Mouse (Mus musculus): ENCODE results near the gene Flvcr2. TPM values are rescaled to one million over a fixed set of nuclear protein-coding genes. Genes with fewer than 3 reads are reported as not detected.

The Flvcr2 gene
- polyA plus RNA-seq, 1 experiment from 2014 or later = 5.6 TPM

DNA sequence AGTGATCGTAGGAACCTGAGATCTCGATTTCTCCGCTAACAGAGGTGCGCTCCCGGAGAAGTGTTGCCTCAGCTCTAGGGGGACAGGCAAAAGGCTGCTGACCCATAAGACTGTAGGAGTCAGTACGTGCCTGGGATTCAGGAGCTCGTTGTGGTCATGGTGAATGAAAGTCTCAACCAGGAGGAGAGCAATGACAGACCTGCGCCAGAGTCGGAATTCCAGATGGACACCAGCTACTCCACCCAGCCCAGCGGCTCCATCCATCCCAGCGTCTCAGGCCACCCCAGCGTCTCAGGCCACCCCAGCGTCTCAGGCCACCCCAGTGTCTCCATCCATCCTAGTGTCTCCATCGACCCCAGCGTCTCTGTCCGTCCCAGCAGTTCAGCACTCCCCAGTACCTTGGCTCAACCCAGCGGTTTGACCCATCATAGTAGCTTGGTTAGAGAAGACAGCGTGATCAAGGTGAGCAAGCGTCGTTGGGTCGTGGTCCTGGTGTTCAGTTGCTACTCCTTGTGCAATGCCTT lies 419 bp downstream of the Flvcr2 start:
- peaks cover 16% of the 10 kb centered on the region for H3K4me1 ChIP-seq
- H3K4me3 ChIP-seq (replicated peaks) = peak overlapping the region; percentile 42
- H3K27ac ChIP-seq (replicated peaks) = no peak overlapping the region
- 23% methylated on average over 18 of the region's 21 CpGs for WGBS
- peaks cover 25% of the 10 kb centered on the region for H3K27me3 ChIP-seq (replicated peaks)
- ATAC-seq (ENCODE audit: low FRiP score) = peak; percentile 45; the same call in 1 of the 2 replicates
- no peaks in the 10 kb centered on the region for H3K36me3 ChIP-seq
- no peaks in the 10 kb centered on the region for H3K9me3 ChIP-seq (replicated peaks)
- peak overlapping the region; percentile 40; the same call in 1 of the 2 replicates for H3K9ac ChIP-seq (replicated peaks)
- peak overlapping the region; percentile 90 for H3K4me2 ChIP-seq

DNA sequence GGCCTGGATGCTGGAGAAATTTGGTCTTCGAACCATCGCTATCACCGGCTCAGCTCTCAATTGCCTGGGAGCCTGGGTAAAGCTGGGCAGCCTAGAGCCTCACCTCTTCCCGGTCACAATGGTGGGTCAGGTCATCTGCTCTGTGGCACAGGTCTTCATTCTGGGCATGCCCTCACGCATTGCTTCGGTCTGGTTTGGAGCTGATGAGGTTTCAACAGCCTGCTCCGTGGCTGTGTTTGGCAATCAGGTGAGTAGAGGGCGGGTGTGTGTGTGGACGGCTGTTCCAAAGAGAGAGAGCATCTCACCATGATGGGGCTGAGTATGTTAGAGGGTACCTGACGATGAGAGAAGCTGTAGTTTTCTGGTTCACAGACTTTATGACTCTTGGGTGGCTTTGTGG lies 1.0 kb downstream of the Flvcr2 start:
- peaks cover 16% of the 10 kb centered on the region for H3K4me1 ChIP-seq
- H3K36me3 ChIP-seq = no peaks in the 10 kb centered on the region
- H3K4me3 ChIP-seq (replicated peaks) = peak overlapping the region; percentile 42; the same call in 1 of the 2 replicates
- no peaks in the 10 kb centered on the region for H3K9me3 ChIP-seq (replicated peaks)
- no peak overlapping the region for H3K27ac ChIP-seq (replicated peaks)
- no peak overlapping the region for H3K9ac ChIP-seq (replicated peaks)
- peak overlapping the region; percentile 90; the same call in 1 of the 2 replicates for H3K4me2 ChIP-seq
- WGBS = 88% methylated on average over 10 of the region's 10 CpGs
- no peak for ATAC-seq (ENCODE audit: low FRiP score)
- peaks cover 25% of the 10 kb centered on the region for H3K27me3 ChIP-seq (replicated peaks)

DNA sequence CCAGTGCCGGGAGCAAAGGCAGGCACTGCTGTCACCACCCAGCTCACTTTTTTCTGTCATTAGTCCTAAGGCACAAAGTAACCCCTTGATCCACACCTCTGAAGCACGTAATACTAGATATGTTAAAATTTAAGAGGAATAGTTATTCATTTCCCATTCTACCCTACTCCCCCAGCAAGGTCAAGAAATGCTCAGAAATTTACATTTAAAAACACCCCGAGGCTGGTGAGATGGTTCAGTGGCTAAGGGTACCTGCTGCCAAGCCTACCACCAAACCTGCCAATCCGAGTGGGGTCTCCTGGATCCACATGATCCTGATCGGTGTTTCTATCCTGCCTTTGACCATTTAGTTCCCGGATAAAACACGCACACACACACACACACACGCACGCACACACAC lies 3.5 kb downstream of the Flvcr2 start:
- peaks cover 16% of the 10 kb centered on the region for H3K4me1 ChIP-seq
- no peak overlapping the region for H3K9ac ChIP-seq (replicated peaks)
- H3K27ac ChIP-seq (replicated peaks) = no peak overlapping the region
- no peaks in the 10 kb centered on the region for H3K36me3 ChIP-seq
- no peak for ATAC-seq (ENCODE audit: low FRiP score)
- no peak overlapping the region for H3K4me2 ChIP-seq
- no peak overlapping the region for H3K4me3 ChIP-seq (replicated peaks)
- peaks cover 19% of the 10 kb centered on the region for H3K27me3 ChIP-seq (replicated peaks)
- WGBS = 95% methylated on average over 9 of the region's 9 CpGs
- H3K9me3 ChIP-seq (replicated peaks) = no peaks in the 10 kb centered on the region

- ATAC-seq (ENCODE audit: low FRiP score) = no peak
- H3K27me3 ChIP-seq (replicated peaks) = peaks cover 7% of the 10 kb centered on the region
- H3K4me2 ChIP-seq = no peak overlapping the region
- no peak overlapping the region for H3K4me3 ChIP-seq (replicated peaks)
- no peaks in the 10 kb centered on the region for H3K9me3 ChIP-seq (replicated peaks)
- H3K36me3 ChIP-seq = no peaks in the 10 kb centered on the region
- no peak overlapping the region for H3K27ac ChIP-seq (replicated peaks)
- no peak overlapping the region for H3K9ac ChIP-seq (replicated peaks)
- WGBS = 89% methylated on average over 6 of the region's 6 CpGs
- H3K4me1 ChIP-seq = no peaks in the 10 kb centered on the region
Observed at GRCm38 (mm10) chr12:85752116-85752515, 5.8 kb downstream of the Flvcr2 start.

- no peak overlapping the region for H3K4me2 ChIP-seq
- H3K4me3 ChIP-seq (replicated peaks) = no peak overlapping the region
- H3K4me1 ChIP-seq = no peaks in the 10 kb centered on the region
- H3K36me3 ChIP-seq = no peaks in the 10 kb centered on the region
- ATAC-seq (ENCODE audit: low FRiP score) = no peak
- H3K27me3 ChIP-seq (replicated peaks) = no peaks in the 10 kb centered on the region
- H3K9ac ChIP-seq (replicated peaks) = no peak overlapping the region
- H3K27ac ChIP-seq (replicated peaks) = no peak overlapping the region
- 43% methylated on average over 2 of the region's 2 CpGs for WGBS
- H3K9me3 ChIP-seq (replicated peaks) = no peaks in the 10 kb centered on the region
Observed at GRCm38 (mm10) chr12:85753223-85753622, 6.9 kb downstream of the Flvcr2 start.

DNA sequence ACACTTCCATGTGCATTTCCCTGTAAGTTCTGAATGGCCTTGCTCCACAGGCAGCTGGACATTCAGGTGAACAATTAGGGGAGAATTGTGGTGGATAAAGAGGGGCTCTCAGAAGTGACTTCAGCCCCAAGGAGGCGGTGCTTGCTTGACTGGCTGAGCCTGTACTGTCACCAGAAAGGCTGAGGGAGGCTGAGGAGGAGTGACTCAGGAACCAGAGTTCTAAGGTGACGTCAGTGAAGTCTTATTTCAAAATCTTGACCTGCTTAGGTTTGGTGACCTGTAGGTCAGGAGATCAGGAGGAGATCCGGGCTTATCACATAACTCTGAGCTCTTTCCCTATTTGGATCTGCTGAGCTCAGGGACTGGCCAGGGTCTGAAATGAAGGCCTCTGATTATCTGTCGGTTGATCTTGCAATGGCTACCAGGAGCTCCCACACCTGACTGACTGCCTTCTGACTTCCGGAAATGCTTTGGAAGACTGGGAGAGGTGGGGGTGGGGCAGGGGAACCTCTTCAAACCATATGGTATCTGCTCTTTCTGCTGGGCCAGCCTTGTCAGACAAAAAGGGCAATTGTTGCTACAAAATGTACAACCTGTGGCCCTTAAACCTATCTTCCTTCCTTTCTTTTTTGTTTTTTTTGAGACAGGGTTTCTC lies 8.4 kb downstream of the Flvcr2 start:
- Histone ChIP-seq H3K4me1 (no peaks in the 10 kb centered on the region), H3K4me3 (replicated peaks) (no peak overlapping the region), H3K27me3 (replicated peaks) (no peaks in the 10 kb centered on the region), H3K4me2 (no peak overlapping the region), H3K9me3 (replicated peaks) (no peaks in the 10 kb centered on the region), H3K9ac (replicated peaks) (no peak overlapping the region), H3K36me3 (no peaks in the 10 kb centered on the region), H3K27ac (replicated peaks) (no peak overlapping the region)
- ATAC-seq (ENCODE audit: low FRiP score) = no peak
- 69% methylated on average over 5 of the region's 5 CpGs for WGBS

- 77% methylated on average over 3 of the region's 3 CpGs for WGBS
- Histone ChIP-seq H3K4me3 (replicated peaks) (no peak overlapping the region), H3K27me3 (replicated peaks) (no peaks in the 10 kb centered on the region), H3K9ac (replicated peaks) (no peak overlapping the region), H3K4me2 (no peak overlapping the region), H3K9me3 (replicated peaks) (no peaks in the 10 kb centered on the region), H3K4me1 (no peaks in the 10 kb centered on the region), H3K27ac (replicated peaks) (no peak overlapping the region), H3K36me3 (no peaks in the 10 kb centered on the region)
- no peak for ATAC-seq (ENCODE audit: low FRiP score)
Observed at GRCm38 (mm10) chr12:85756455-85756854, 10.1 kb downstream of the Flvcr2 start.

- H3K36me3 ChIP-seq = no peaks in the 10 kb centered on the region
- no peaks in the 10 kb centered on the region for H3K9me3 ChIP-seq (replicated peaks)
- H3K4me3 ChIP-seq (replicated peaks) = no peak overlapping the region
- H3K27me3 ChIP-seq (replicated peaks) = no peaks in the 10 kb centered on the region
- H3K4me1 ChIP-seq = no peaks in the 10 kb centered on the region
- 70% methylated on average over 3 of the region's 3 CpGs for WGBS
- H3K9ac ChIP-seq (replicated peaks) = no peak overlapping the region
- no peak overlapping the region for H3K27ac ChIP-seq (replicated peaks)
- no peak overlapping the region for H3K4me2 ChIP-seq
- ATAC-seq (ENCODE audit: low FRiP score) = no peak
Observed at GRCm38 (mm10) chr12:85757074-85757473, 10.7 kb downstream of the Flvcr2 start.

DNA sequence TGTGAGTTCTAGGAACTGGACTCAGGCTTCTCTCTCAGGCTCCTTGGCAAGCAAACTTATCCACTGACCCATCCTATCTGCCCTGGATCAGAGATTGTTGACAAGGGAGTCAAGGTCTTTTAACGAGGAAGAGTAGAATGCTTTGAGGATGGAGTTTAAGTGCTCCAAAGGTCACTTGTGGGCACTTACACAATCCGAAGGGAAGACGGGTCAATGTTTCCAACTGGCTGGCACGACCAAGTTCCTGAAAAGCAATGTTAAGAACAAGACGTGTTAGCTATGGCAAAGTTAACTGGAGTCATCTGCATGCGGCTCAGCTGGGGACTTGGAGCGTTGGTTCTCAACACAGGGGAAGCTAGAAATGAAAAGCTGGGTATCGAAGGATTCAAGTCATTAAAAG lies 12.4 kb downstream of the Flvcr2 start:
- no peak for ATAC-seq (ENCODE audit: low FRiP score)
- no peak overlapping the region for H3K9ac ChIP-seq (replicated peaks)
- no peak overlapping the region for H3K4me3 ChIP-seq (replicated peaks)
- H3K4me2 ChIP-seq = no peak overlapping the region
- no peak overlapping the region for H3K27ac ChIP-seq (replicated peaks)
- 87% methylated on average over 8 of the region's 8 CpGs for WGBS
- H3K36me3 ChIP-seq = no peaks in the 10 kb centered on the region
- no peaks in the 10 kb centered on the region for H3K9me3 ChIP-seq (replicated peaks)
- no peaks in the 10 kb centered on the region for H3K4me1 ChIP-seq
- H3K27me3 ChIP-seq (replicated peaks) = no peaks in the 10 kb centered on the region

DNA sequence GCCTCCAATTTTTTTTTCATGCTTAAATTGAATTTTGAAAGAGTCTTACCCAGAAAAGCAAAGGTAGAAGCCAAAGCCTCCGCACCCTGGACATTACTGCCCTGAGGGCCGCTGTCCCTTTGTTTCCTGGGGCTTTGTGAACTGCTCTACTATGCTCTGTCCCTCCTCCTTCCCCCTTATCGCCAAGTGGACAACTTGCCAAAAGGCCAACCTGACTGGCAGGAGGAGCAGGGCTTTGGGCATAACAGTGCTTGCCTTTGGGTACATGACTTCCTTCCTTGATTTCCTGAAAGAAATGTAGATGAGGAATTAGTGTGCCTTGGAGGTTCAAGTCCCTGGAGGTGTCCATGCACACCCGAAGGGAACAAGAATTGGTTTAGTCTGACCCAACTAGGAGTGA lies 15.1 kb downstream of the Flvcr2 start:
- no peaks in the 10 kb centered on the region for H3K9me3 ChIP-seq (replicated peaks)
- no peaks in the 10 kb centered on the region for H3K27me3 ChIP-seq (replicated peaks)
- H3K4me3 ChIP-seq (replicated peaks) = no peak overlapping the region
- no peak overlapping the region for H3K27ac ChIP-seq (replicated peaks)
- no peak overlapping the region for H3K4me2 ChIP-seq
- no peaks in the 10 kb centered on the region for H3K36me3 ChIP-seq
- ATAC-seq (ENCODE audit: low FRiP score) = no peak
- no peak overlapping the region for H3K9ac ChIP-seq (replicated peaks)
- H3K4me1 ChIP-seq = no peaks in the 10 kb centered on the region
- WGBS = 83% methylated on average over 4 of the region's 4 CpGs

GRCm38 (mm10) chr12:85764686-85765085 lies 18.3 kb downstream of the Flvcr2 start:
- no peak overlapping the region for H3K27ac ChIP-seq (replicated peaks)
- no peak overlapping the region for H3K9ac ChIP-seq (replicated peaks)
- ATAC-seq (ENCODE audit: low FRiP score) = no peak
- H3K27me3 ChIP-seq (replicated peaks) = no peaks in the 10 kb centered on the region
- no peaks in the 10 kb centered on the region for H3K36me3 ChIP-seq
- H3K4me3 ChIP-seq (replicated peaks) = no peak overlapping the region
- H3K4me1 ChIP-seq = no peaks in the 10 kb centered on the region
- WGBS = 69% methylated on average over 1 of the region's 1 CpGs
- H3K9me3 ChIP-seq (replicated peaks) = no peaks in the 10 kb centered on the region
- no peak overlapping the region for H3K4me2 ChIP-seq

DNA sequence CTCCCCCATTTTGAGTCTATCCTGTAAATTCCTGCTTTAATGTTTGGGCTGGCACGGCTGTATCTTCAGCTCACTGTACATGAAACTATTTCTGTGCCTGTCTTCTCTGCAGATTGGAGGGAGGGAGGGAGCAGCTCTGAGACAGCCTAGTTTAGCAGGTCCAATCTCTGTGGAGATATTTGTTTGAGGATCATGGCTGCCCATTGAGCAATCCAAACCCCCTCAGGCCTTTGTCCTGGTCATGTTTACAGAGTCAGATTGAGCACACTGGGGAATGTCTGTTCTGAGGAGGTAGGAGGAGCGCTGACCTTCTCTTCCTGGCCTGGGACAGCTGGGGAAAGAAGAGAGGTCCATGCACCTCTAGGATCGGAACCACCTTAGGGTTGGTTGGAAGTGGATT lies 19.9 kb downstream of the Flvcr2 start:
- Histone ChIP-seq H3K9ac (replicated peaks) (no peak overlapping the region), H3K4me3 (replicated peaks) (no peak overlapping the region), H3K27ac (replicated peaks) (no peak overlapping the region), H3K9me3 (replicated peaks) (no peaks in the 10 kb centered on the region), H3K27me3 (replicated peaks) (no peaks in the 10 kb centered on the region), H3K4me2 (no peak overlapping the region), H3K4me1 (no peaks in the 10 kb centered on the region), H3K36me3 (no peaks in the 10 kb centered on the region)
- WGBS = 83% methylated on average over 3 of the region's 3 CpGs
- ATAC-seq (ENCODE audit: low FRiP score) = no peak

Data from neural tube, embryonic 15.5 days (tissue).